Mouse (Mus musculus) megakaryocyte-erythroid progenitor cell, adult 5-6 weeks (primary cell): ENCODE results near the gene Aqp5. TPM values are rescaled to one million over a fixed set of nuclear protein-coding genes. Genes with fewer than 3 reads are reported as not detected.
A peak's percentile ranks its signal among the peaks of the same experiment; 100 is the strongest.

Source experiments
- ATAC-seq: replicated peaks from 2 replicates; pipeline ENCODE4 v1.8.0; 2016; ENCODE audit warnings: mild to moderate bottlenecking, inconsistent platforms; ENCODE audit not compliant: severe bottlenecking, poor library complexity, low FRiP score, low TSS enrichment
- total RNA-seq, 2 experiments: library from RNA; stranded (forward) in 1 of 2; stranded (reverse) in 1 of 2; fragments of 200-1000, 215-1000 nt in 1 of 2; fragments of >200 nt in 1 of 2; fragmentation: Nextera tagmentation in 1 of 2; gene quantifications; 2 replicates each; pipeline ENCODE4 v1.2.3; 2014 to 2017

Aqp5 gene
- total RNA-seq, 2 experiments from 2014 or later = not detected

DNA sequence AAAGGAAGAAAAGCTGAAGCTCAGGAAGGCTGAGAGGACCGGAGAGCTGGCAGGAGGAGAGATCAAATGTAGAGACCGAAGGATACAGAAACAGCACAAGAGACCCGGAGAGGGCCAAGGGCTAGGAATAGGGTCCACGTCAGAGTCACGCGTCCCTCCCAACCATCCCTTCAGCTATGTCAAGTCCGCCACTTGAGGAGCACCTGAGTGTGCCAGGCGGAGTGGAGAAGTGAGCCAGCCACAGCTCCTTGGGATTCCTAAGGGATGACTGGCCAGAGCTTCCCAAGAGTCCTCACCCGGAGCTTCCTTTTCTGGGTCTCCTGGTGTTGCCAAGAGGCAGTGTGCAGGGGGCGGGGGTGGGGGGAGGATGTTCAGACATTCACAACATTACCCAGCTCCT is 4.4 kb downstream of the Aqp5 start:
- no peak for ATAC-seq

GRCm38 (mm10) chr15:99596056-99596687 is 5.6 kb downstream of the Aqp5 start:
- ATAC-seq = peak; percentile 75

DNA sequence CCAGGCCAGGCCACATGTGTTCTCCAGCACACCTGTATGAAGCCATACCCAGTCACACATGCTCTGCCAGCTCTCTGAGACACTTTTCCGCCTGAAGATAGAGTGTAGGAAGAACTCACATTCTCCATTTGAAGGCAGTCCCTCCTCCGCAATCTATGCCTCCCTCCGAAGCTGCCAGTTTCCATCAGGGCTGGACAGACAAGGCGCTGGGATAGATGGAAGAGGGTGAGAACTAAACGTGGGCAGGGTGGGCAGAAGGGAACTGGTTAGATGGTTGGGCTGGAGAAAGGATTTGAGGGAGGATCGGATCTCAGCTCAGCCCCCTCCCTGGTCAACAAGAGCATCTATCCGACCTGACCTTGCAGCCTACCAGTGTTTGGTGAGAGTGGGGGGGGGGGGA is 6.3 kb downstream of the Aqp5 start:
- no peak for ATAC-seq

DNA sequence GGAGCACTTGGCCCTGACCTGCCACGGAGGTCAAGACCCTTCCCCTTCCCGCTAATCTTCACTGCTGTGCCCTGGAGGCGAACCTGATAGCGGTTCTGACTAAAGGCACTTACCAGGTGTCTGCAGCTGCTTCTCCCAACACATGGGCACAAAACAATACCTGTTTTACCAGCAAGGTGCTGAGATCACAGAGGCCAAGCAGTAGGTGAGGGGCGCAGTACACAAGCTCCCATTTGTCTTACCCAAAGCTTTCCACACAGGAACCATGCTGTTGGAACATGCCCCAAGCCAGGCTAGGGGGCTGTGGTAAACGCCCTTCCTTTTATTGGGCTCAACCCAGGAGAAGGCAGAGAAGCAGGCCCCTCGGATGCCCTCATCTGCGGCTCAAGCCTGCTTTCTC is 7.0 kb downstream of the Aqp5 start:
- no peak for ATAC-seq

DNA sequence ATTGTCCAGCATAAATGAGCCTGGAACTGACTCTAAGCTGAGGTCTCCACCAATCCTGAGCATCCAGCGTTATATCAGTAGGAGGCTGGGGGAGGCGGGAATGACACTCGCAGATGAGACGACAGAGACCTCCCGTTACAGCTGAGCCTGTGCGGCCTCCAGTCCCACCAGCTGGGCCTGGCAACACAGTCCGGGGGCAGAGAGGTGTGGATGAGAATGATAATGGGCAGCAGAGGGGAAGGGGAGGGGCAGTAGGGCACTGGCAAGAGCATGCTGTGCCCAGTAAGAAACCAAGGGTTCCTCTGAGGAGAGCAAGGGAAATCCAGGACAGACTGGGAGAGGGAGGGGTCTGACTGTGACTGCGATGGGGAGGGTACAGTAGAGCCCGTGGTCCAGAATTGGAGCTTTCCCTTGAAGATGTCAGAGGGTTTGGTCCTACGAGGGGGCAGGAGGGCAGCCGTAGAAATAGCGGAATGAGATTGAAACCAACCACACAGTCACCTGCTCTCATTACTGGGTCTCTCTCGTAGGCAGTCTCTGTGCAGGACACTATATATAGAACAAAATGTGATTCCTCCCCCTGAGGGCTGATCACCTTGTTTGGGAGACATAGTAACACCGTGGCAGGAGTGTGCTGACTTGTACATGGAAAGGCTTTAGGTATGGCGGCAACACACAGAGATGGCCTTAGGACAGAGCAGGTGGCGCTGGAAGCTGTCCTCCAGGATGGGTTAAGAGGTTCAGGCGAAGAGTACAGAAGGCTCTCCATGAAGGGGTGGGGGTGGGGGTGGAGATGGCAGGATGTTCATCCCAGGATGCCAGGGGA is 8.9 kb downstream of the Aqp5 start:
- ATAC-seq = no peak

DNA sequence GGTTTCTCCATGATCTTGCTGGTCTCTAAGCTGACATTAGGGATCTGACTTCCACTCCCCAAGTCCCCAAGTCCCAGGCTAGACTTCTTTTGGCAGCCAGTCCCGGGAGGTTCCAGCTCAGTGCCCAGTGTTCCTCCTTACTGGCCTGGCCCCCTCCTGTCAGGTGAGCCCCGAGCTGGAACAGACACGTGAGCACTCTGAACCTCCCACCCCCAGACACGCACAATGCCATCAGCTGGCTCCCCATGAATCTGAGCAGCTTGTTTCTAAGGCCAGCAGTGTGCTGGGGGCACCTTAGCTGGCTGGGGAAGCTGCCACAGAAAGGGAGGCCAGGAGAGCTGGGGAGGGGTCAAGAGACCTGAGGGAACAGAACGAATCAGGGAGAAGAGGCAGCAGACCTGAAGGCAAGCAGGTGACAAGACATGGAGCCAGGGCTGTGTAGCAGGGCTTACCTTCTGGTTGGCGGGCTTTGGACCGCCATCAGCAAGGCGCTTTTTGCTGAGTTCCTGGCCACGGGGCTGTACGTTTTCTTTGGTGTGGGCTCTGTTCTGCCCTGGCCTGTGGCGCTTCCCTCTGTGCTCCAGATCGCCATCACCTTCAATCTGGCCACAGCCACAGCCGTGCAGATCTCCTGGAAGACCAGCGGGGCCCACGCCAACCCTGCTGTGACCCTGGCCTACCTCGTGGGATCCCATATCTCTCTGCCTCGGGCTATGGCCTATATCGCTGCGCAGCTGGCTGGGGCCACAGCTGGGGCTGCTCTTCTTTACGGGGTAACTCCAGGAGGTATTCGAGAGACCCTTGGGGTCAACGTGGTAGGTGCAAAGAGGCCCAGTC is 10.6 kb downstream of the Aqp5 start, which contains the start of gene Aqp6:
Gene Aqp6, plus strand, starts transcription at position 415 of the 837 bp plus-strand sequence.
- ATAC-seq = no peak

GRCm38 (mm10) chr15:99601823-99602120 is 11.2 kb downstream of the Aqp5 start:
- ATAC-seq = no peak

DNA sequence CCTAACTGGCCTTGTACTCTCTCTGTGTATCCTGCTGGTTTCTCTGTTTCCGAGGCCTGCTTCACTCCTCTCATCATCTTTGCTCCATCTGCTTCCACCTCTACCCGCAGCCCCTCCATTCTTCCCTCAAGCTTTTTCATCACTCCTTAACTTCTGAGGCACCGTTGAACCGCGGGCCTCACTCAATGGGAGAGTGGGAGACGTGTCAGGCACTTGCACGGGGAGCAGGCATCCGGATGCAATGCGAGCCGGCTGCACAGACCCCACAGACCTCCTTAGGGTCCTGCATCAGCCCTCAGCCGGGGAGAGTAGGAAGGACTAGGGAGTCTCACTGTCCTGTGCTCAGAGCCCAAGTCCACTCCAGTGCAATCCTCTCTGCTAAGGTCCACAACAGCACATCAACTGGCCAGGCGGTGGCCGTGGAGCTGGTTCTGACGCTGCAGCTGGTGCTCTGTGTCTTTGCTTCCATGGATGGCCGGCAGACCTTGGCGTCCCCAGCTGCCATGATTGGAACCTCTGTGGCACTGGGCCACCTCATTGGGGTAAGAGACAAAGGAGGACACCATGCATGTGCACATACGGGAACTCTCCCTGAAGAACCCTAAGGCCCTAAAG is 11.7 kb downstream of the Aqp5 start:
- no peak for ATAC-seq

DNA sequence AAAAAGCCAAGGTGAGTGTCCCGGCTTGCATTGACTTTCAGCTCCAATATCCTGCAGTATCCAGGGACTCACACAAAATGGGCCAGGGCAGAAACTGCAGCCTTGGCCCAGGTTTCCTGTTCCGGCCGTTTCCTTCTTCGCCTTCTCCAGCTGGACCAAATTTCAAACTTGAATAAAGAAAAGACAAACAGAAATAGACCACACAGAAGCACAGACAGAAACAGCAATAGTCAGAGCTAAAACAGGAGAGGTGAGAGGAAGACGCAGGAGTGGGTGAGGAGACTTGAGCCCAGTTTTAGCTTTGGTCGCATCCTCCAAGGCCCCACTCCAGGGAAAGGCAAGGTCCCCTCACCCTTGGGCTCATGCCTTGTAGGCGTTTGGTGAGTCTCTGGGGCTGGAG is 12.6 kb downstream of the Aqp5 start:
- ATAC-seq = no peak

DNA sequence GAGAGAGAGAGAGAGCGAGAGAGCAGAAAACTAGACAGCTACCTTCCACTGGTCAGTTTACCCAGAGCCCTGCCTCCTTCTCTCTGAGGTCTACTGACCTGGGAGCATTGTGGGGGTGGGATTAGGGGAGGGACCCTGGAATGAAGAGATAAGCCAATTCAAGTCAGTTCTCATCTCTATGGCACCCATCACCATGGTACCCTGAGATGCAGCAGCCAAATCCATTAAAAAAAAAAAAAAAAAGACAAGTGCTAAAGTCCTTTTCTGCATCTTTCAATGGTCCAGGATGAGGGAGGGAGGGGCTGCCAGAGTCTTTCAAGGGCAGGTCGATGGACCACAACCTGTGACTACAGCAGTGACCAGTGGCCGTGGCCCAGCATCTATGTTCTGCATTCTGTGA is 15.0 kb downstream of the Aqp5 start:
- no peak for ATAC-seq

DNA sequence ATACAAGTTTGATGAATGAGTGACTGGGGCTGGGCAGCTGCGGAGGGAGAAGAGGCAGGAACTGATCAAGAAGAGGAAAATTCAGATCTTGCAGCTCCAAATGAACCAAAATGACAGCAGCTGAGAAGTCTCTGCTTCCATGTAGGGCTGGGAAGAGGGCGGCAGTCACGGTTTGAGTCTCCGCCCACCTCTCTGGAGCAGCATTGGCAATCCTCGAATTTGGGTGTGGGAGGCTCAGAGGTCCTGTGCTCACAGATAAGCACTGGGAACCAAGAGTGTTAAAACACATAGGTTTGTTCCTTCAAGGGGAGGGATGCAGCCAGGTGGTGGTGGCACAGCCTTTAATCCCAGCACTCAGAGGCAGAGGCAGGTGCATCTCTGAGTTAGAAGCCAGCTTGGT is 15.9 kb downstream of the Aqp5 start:
- ATAC-seq = peak; percentile 78

DNA sequence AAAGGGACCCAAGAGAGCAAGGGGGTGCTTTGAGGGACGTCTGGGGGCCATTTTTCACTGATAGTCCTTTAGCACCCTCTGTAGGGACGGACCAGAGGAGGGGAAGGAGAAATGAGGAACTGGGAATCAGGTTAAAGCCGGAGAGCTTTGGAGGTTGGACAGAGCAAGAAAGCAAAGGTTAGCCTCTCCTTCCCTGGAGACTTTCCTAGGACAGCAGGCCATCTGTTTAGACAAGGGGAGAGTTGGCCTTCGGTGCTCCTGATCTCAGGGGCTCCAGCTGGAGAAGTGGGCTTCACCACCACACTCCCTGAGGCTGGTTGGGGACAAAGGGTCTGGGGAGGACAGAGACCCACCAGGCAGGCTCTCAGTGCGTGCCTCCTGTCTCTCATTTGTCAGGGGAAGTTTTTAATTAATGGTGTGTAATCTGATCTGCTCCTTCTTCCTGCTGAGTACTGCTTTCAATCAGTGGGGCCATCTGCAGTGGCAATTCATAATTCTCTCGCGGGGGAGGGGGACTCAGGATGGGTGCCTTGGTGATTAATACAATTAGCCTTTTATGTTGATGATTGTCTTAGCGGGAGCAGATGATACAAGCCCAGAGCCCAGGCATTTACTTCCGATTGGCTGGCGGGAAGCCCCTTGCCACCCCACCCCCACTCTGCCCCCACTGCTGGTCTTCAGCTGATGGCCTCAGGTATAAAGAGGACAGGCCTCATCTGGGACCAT is 17.0 kb downstream of the Aqp5 start:
- ATAC-seq = no peak

- ATAC-seq = no peak
Observed at GRCm38 (mm10) chr15:99608382-99609125, 18.0 kb downstream of the Aqp5 start.

DNA sequence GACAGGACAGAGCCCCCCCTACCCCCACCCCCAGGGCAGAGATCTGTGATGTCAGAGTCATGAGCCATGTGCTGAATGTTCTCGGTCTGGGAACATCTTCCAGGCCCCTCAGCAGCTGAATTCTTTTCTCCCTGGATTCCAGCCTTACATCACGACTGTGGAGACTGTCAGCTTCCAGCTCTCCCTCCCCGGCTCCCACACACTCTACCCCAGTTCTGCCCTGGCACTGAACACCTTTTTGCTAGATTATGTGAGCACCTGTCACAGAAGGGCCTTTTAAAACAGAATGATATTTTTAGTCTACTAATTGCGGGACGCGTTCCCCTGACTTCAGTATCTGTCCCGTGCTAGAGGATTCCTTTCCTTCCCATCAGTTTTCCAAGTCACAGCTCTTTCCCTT is 21.0 kb downstream of the Aqp5 start:
- ATAC-seq = no peak

DNA sequence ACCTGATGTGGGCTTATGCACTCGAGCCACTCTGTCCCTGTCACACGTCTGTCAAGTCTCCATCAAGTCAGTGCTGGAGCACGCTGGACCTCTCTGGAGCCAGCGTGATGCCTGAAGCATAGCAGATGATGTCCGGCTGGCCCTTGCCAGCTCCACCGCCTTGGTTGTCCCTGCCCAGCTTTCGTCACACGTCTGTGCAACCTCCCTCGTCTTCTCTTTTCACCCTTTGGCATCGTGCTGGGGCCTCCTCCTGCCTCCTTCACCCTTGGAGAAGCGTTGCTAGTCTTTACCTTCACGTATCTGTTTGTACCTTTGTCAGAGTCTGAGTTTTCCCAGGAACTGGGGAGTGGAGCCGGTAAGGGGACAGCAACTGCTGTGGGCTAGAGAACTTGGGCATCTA is 23.7 kb downstream of the Aqp5 start:
- ATAC-seq = no peak

GRCm38 (mm10) chr15:99614753-99615152 is 24.2 kb downstream of the Aqp5 start:
- ATAC-seq = no peak

- no peak for ATAC-seq
Observed at GRCm38 (mm10) chr15:99615246-99615645, 24.7 kb downstream of the Aqp5 start.

DNA sequence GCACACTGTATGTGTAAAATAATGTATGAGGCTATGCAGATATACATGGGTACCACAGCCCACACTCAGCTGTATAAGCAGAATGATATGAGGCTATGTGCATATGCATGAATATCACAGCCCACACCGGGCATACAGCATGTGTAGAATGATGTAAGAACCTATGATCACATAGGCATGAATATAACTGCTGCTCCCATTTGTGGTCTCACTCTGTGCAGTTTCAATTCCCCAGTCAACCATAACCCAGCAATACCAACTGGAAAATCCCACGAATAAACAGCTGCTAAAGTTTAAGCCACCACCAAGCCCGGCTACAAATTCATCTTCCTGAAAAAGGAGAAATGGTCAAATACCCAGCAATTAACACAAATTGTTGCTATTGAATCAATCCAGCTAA is 28.0 kb downstream of the Aqp5 start:
- ATAC-seq = no peak

DNA sequence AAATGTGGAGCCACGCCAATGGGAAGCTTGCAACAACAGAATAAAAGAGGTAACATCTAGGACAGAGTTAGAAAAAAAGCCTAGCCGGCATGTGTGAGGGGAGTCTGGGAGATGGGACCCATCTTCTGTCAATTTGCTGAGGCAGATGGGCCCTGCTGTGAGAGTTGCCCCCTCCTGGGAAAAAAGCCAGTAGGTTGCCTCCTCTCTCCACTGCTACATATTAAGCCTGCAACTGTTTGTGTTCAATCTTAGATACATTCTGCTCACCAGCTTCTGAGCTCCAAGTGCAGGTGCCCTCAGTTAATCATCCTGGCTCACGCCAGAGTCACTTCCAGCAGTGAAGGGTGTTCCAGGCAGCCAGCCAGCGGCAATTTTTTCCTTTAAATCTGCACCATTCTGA is 29.2 kb downstream of the Aqp5 start:
- ATAC-seq = no peak
